Mouse (Mus musculus) embryonic facial prominence, embryonic 10.5 days (tissue): ENCODE results near the gene Fgfr2. TPM values are rescaled to one million over a fixed set of nuclear protein-coding genes. Genes with fewer than 3 reads are reported as not detected.
A peak's percentile ranks its signal among the peaks of the same experiment; 100 is the strongest.
"Not testable (repeated sequence)": the region's sequence is repeated elsewhere in the genome, so short reads cannot be mapped to it uniquely, and the experiment has no call there.

Source experiments
- DNase-seq: peaks from one replicate; pipeline ENCODE4 v3.0.0-alpha.2; 2017; ENCODE audit warnings: low spot score
- H3K27ac ChIP-seq: fragments of 300-500 bp; sonication (generic); replicated peaks from 2 replicates; pipeline ENCODE4 v1.5.1; 2016; ENCODE audit warnings: mild to moderate bottlenecking
- H3K27me3 ChIP-seq: fragments of 300-500 bp; sonication (generic); replicated peaks from 2 replicates; pipeline ENCODE4 v1.6.1; 2016; ENCODE audit warnings: low read depth, mild to moderate bottlenecking; ENCODE audit not compliant: poor library complexity, severe bottlenecking
- H3K36me3 ChIP-seq: fragments of 300-500 bp; sonication (generic); replicated peaks from 2 replicates; pipeline ENCODE4 v1.6.1; 2016; ENCODE audit warnings: mild to moderate bottlenecking, moderate library complexity
- H3K4me1 ChIP-seq: fragments of 300-500 bp; sonication (generic); 2 replicates; pipeline ENCODE4 v1.6.1; 2016
- H3K4me3 ChIP-seq: fragments of 300-500 bp; sonication (generic); 2 replicates; pipeline ENCODE4 v1.5.1; 2016; ENCODE audit warnings: mild to moderate bottlenecking, moderate library complexity
- H3K9me3 ChIP-seq: fragments of 300-500 bp; sonication (generic); 2 replicates; pipeline ENCODE4 v1.6.1; 2016; ENCODE audit warnings: mild to moderate bottlenecking
- WGBS: fragments of 180-500 bp; shearing (Covaris S2); methylation state at CpG from one replicate; pipeline ENCODE4 v1.1.7; 2016; 5-methylcytosine and 5-hydroxymethylcytosine counted together
- polyA plus RNA-seq: library from polyadenylated mRNA; unstranded; fragments of >200 nt; fragmentation: Nextera tagmentation; extraction: Ambion mirVana; gene quantifications from 2 replicates; pipeline ENCODE4 v1.2.1, GENCODE M21; 2016

Fgfr2 gene
- polyA plus RNA-seq, 1 experiment from 2014 or later = 74.3 TPM

GRCm38 (mm10) chr7:130600074-130600473, 2523.1 kb downstream of the Fgfr2 start:
- Histone ChIP-seq H3K4me3 (no peak overlapping the region), H3K27ac (no peak overlapping the region), H3K9me3 (no peaks in the 10 kb centered on the region), H3K27me3 (no peaks in the 10 kb centered on the region), H3K4me1 (0 out of 2 replicates have a peak, but pooled peaks cover 4% of the 10 kb centered on the region), H3K36me3 (no peaks in the 10 kb centered on the region)
- WGBS = 89% methylated on average over 3 of the region's 3 CpGs
- no peak for DNase-seq

DNA sequence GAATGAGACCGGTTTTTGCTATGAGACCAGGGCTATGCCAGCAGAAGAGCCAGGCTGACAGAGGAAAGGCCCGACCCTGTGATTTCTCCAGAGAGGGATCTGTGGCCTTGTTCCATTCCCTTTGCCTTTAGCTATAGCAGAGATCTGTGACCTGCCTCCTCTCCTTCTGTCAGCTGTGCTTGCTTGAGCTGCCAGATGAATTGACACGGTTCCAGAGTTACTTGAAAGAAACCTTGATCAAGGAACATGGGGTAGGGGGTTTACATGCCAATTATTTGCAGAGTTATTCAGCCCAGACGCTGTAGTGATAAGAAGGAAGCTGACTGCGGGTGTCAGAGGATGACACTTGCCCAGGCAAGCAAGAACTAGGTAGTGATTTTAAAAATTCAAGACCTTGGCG, 2525.6 kb downstream of the Fgfr2 start:
- no peak for DNase-seq
- no peaks in the 10 kb centered on the region for H3K36me3 ChIP-seq
- whole genome bisulfite sequencing = 71% methylated on average over 6 of the region's 6 CpGs
- H3K27ac ChIP-seq = no peak overlapping the region
- H3K9me3 ChIP-seq = no peaks in the 10 kb centered on the region
- H3K27me3 ChIP-seq = no peaks in the 10 kb centered on the region
- H3K4me3 ChIP-seq = no peak overlapping the region
- H3K4me1 ChIP-seq = peaks cover 7% of the 10 kb centered on the region

GRCm38 (mm10) chr7:130596079-130596855, 2526.9 kb downstream of the Fgfr2 start:
- H3K27ac ChIP-seq, H3K27me3 ChIP-seq, H3K36me3 ChIP-seq, H3K4me3 ChIP-seq, H3K9me3 ChIP-seq, DNase-seq, H3K4me1 ChIP-seq: not testable (repeated sequence)
- 65% methylated on average over 9 of the region's 19 CpGs for WGBS

DNA sequence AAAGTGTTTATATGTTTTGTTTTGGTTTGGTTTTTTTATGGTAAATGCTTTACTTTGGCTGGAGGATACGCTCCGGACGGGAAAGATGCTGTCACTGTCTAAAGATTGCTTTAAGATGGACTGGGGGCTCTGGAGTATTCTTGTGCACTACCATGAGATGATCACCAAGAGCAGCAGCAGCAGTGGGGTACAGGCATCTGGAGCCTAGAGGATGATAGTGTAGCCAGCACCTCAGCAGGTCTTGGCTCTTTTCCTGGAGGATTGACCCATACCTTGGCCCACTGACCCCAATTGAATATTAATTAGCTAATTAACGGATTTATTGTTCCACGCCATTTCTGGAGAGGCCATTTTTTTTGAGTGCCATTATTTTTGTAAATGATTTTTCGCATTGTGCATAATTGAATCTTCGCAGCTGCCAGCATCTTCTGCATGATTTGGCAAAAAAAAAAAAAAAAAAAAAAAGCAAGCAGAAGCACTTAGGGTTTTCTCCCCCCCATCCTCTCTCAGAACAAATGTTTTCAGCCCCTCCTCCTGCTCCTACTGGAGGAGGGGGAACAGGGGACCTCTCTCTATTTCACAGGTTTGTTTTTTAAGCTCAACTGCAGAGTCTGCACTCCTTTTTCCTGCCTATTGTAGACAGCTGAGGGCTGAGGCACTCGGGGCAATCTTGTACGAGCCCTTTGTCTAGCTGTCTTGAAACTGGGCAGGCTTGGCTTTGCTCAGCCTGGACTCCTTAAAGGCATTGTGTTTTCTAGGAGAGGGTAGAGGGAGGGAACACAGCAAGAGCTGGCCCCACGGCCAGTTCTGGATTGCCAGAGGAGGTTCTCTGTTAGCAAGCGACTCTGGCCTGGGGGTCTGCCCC, 2529.5 kb downstream of the Fgfr2 start:
- not testable (repeated sequence) for H3K36me3 ChIP-seq, H3K9me3 ChIP-seq, H3K4me3 ChIP-seq, DNase-seq, H3K27ac ChIP-seq, H3K27me3 ChIP-seq
- H3K4me1 ChIP-seq = peaks cover 14% of the 10 kb centered on the region
- WGBS = 60% methylated on average over 9 of the region's 11 CpGs

DNA sequence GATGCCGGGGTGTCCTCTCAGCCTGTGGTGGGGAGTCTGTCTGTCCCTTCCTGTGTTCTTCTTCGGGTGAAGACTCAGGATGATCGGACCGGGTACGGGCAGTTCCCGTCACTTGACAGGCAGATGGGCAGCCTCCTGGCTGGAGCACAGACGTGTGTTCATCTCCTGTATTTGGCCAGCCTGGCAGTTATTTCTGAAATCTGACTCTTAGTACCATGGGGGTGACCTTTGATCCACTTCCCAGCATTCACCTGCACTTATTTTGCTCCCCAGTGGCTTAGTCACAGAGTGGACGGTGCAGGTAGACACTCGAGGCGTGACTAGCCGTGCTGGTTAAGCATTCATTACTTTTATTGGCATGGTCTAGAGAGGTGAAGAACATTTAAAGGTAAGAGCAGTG, 2530.2 kb downstream of the Fgfr2 start:
- H3K36me3 ChIP-seq, H3K27ac ChIP-seq, H3K9me3 ChIP-seq, H3K27me3 ChIP-seq, H3K4me3 ChIP-seq, DNase-seq: not testable (repeated sequence)
- WGBS = no CpG with 5 or more reads among the region's 11 CpGs
- peaks cover 14% of the 10 kb centered on the region for H3K4me1 ChIP-seq

- H3K27ac ChIP-seq = 0 out of 2 replicates have a peak overlapping the region, but pooled peaks have one; percentile 32
- no peaks in the 10 kb centered on the region for H3K36me3 ChIP-seq
- 71% methylated on average over 8 of the region's 8 CpGs for WGBS
- peaks cover 10% of the 10 kb centered on the region for H3K4me1 ChIP-seq
- no peaks in the 10 kb centered on the region for H3K9me3 ChIP-seq
- H3K4me3 ChIP-seq = no peak overlapping the region
- no peaks in the 10 kb centered on the region for H3K27me3 ChIP-seq
- no peak for DNase-seq
These were observed 2532.2 kb downstream of the Fgfr2 start for GRCm38 (mm10) chr7:130590845-130591437.

DNA sequence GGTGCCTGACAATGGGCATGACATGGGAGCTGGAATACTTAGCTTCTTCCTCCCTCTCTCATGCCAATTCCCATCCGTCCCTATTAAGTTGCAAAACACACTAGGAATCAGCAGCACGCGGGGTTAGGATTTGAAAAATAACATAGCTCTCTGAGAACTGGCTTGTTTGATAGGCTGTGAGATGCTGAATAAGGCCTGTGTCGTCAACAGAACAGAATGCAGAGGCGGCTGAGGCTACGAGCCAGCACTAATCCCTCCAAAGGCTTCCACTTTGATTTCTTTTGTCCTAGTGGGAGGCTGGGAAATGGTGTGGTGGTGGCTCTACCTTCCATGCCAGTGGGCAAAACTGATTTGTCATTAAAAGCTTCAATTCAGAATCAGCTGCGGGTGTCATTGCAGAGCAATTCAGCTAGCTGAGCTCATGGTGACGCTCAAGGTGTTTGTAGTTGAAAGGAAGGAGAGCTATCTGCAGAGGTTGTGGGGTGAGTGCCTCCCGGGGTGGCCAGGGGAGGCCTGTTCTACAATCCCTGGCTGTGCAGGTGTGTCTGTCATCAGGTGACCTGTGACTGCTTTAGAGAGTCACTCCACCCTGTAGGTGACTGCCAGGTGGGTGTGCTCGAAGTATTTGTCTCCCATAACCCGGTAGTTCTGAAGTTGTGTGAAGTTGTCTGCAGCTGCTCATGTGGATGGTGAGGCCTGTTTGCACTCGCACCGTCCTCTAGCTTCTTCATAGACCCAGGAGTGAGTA, 2532.9 kb downstream of the Fgfr2 start:
- Histone ChIP-seq H3K4me1 (peaks cover 10% of the 10 kb centered on the region), H3K4me3 (no peak overlapping the region), H3K9me3 (no peaks in the 10 kb centered on the region), H3K27me3 (no peaks in the 10 kb centered on the region), H3K36me3 (no peaks in the 10 kb centered on the region), H3K27ac (peak overlapping the region; percentile 32; the same call in 1 of the 2 replicates)
- no peak for DNase-seq
- WGBS = 55% methylated on average over 13 of the region's 13 CpGs

- H3K27me3 ChIP-seq = no peaks in the 10 kb centered on the region
- DNase-seq = no peak
- no peaks in the 10 kb centered on the region for H3K36me3 ChIP-seq
- peaks cover 7% of the 10 kb centered on the region; the same call in 1 of the 2 replicates for H3K4me1 ChIP-seq
- H3K27ac ChIP-seq = no peak overlapping the region
- WGBS = 89% methylated on average over 2 of the region's 2 CpGs
- no peak overlapping the region for H3K4me3 ChIP-seq
- no peaks in the 10 kb centered on the region for H3K9me3 ChIP-seq
These were observed 2536.6 kb downstream of the Fgfr2 start for GRCm38 (mm10) chr7:130586521-130587072.

GRCm38 (mm10) chr7:130578607-130579006, 2544.5 kb downstream of the Fgfr2 start:
- 87% methylated on average over 5 of the region's 5 CpGs for WGBS
- no peak overlapping the region for H3K27ac ChIP-seq
- DNase-seq = no peak
- H3K4me1 ChIP-seq = peaks cover 14% of the 10 kb centered on the region
- no peak overlapping the region for H3K4me3 ChIP-seq
- H3K9me3 ChIP-seq = no peaks in the 10 kb centered on the region
- H3K27me3 ChIP-seq = 0 out of 2 replicates have a peak, but pooled peaks cover 3% of the 10 kb centered on the region
- H3K36me3 ChIP-seq = no peaks in the 10 kb centered on the region

GRCm38 (mm10) chr7:130578066-130578465, 2545.1 kb downstream of the Fgfr2 start:
- H3K4me3 ChIP-seq = no peak overlapping the region
- H3K4me1 ChIP-seq = peaks cover 14% of the 10 kb centered on the region
- 0 out of 2 replicates have a peak, but pooled peaks cover 3% of the 10 kb centered on the region for H3K27me3 ChIP-seq
- WGBS = 84% methylated on average over 2 of the region's 2 CpGs
- H3K9me3 ChIP-seq = no peaks in the 10 kb centered on the region
- no peak overlapping the region for H3K27ac ChIP-seq
- no peaks in the 10 kb centered on the region for H3K36me3 ChIP-seq
- no peak for DNase-seq

DNA sequence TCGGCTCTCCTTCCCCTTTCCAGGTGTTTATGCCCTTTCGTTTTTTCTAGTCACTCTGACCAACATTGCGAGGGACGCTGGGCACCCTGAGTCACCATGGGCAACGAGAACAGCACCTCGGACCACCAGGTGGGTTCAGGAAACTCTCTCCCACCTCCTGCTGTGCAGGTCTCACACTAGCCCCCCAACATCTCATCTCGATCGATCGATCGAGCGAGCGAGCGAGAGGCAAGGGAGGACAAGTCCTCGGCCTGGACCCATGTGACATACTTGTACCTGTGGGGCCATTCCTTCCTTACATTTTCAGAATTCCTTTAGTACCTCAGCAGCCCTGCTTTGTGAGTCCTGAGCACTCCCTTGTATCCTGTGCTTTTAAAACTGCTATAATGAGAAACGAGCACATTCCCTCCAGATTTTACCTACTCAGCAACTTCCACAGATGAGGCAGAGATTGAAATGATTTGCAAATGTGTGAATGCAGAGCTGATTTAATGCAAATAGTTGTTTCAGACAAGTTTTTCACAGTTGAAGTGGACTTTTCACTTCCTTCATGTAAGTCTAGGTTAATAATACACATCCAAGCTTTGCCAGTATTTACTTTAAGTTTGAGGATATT, 2545.7 kb downstream of the Fgfr2 start, which contains the start of gene Tacc2:
Tacc2 (plus strand) TSS at position 51 of the 616 bp plus-strand sequence.
- H3K27ac ChIP-seq = peak within 1 kb of the TSS; percentile 24; the same call in 1 of the 2 replicates
- H3K27me3 ChIP-seq = 0 out of 2 replicates have a peak, but pooled peaks cover 3% of the 10 kb centered on the region
- no peaks in the 10 kb centered on the region for H3K9me3 ChIP-seq
- H3K4me3 ChIP-seq = peak within 1 kb of the TSS; percentile 26; the same call in 1 of the 2 replicates
- no peaks in the 10 kb centered on the region for H3K36me3 ChIP-seq
- 59% methylated on average over 15 of the region's 15 CpGs for WGBS
- peaks cover 14% of the 10 kb centered on the region for H3K4me1 ChIP-seq
- no peak for DNase-seq
